Mouse (Mus musculus): ENCODE data around the gene Sall2. TPM values are rescaled to one million over a fixed set of nuclear protein-coding genes. Genes with fewer than 3 reads are reported as not detected.
"Not testable (repeated sequence)": the region's sequence is repeated elsewhere in the genome, so short reads cannot be mapped to it uniquely, and the experiment has no call there.

Gene Sall2
- total RNA-seq, 2 experiments from 2014 or later = 44.9 to 48.8 TPM

GRCm38 (mm10) chr14:52304644-52305271 is 23.8 kb downstream of the Sall2 start, which contains the start of gene Mettl3:
TSS of gene Mettl3 (minus strand) at chr14:52305128.
- DNase-seq (ENCODE audit: extremely low spot score in 1 of 2, low spot score in 1 of 2) = peak; percentile 76 to 83

GRCm38 (mm10) chr14:52303517-52303916 is 25.0 kb downstream of the Sall2 start:
- DNase-seq (ENCODE audit: extremely low spot score in 1 of 2, low spot score in 1 of 2) = not testable (repeated sequence)

GRCm38 (mm10) chr14:52295558-52296264 is 32.9 kb downstream of the Sall2 start:
- DNase-seq (ENCODE audit: extremely low spot score in 1 of 2, low spot score in 1 of 2) = no peak

GRCm38 (mm10) chr14:52284191-52284590 is 44.4 kb downstream of the Sall2 start:
- DNase-seq (ENCODE audit: extremely low spot score in 1 of 2, low spot score in 1 of 2) = no peak

- no peak for DNase-seq (ENCODE audit: extremely low spot score in 1 of 2, low spot score in 1 of 2)
Observed at GRCm38 (mm10) chr14:52283629-52284028, 44.9 kb downstream of the Sall2 start.

GRCm38 (mm10) chr14:52279747-52280120 is 48.8 kb downstream of the Sall2 start:
- no peak for DNase-seq (ENCODE audit: extremely low spot score in 1 of 2, low spot score in 1 of 2)

GRCm38 (mm10) chr14:52278932-52279746 is 49.4 kb downstream of the Sall2 start, which contains the start of the genes Tox4 and Rab2b:
TSS of gene Tox4 (plus strand) at chr14:52279146.
TSS of gene Rab2b (minus strand) at chr14:52279545.
- peak; percentile 98 for DNase-seq (ENCODE audit: extremely low spot score in 1 of 2, low spot score in 1 of 2)

GRCm38 (mm10) chr14:52277210-52277609 is 51.4 kb downstream of the Sall2 start:
- DNase-seq (ENCODE audit: extremely low spot score in 1 of 2, low spot score in 1 of 2) = no peak

- DNase-seq (ENCODE audit: extremely low spot score in 1 of 2, low spot score in 1 of 2) = no peak
Observed at GRCm38 (mm10) chr14:52272781-52273180, 55.8 kb downstream of the Sall2 start.

Other genes with a start within 250 kb of the Sall2 start
- 100 to 1,000 TPM; 253 to 273 TPM for gene Hnrnpc, start 224.7 kb downstream of the Sall2 start, total RNA-seq (2021)
- gene Rpgrip1, start 218.1 kb downstream of the Sall2 start, total RNA-seq (2021) = 1 to 10 TPM in 1 of 2 experiments, under 1 TPM in 1; 0.84 to 1.9 TPM
- gene Supt16, start 131.3 kb downstream of the Sall2 start, total RNA-seq (2021) = 10 to 100 TPM; 50.2 to 50.9 TPM
- 100 to 1,000 TPM; 104 to 123 TPM for gene Chd8, start 71.0 kb downstream of the Sall2 start, total RNA-seq (2021)
- 10 to 100 TPM; 57.1 to 57.5 TPM for gene Tox4, start 49.6 kb downstream of the Sall2 start, total RNA-seq (2021)
- 10 to 100 TPM; 36.0 to 38.2 TPM for gene Rab2b, start 49.2 kb downstream of the Sall2 start, total RNA-seq (2021)
- 10 to 100 TPM; 39.1 to 48.8 TPM for gene Mettl3, start 23.6 kb downstream of the Sall2 start, total RNA-seq (2021)
- gene Olfr1513, start 27.6 kb upstream of the Sall2 start, total RNA-seq (2021) = not detected
- not detected for gene Olfr1512, start 50.4 kb upstream of the Sall2 start, total RNA-seq (2021)
- gene Olfr1511, start 68.6 kb upstream of the Sall2 start, total RNA-seq (2021) = not detected
- gene Olfr1510, start 85.6 kb upstream of the Sall2 start, total RNA-seq (2021) = not detected
- gene Olfr1509, start 114.2 kb upstream of the Sall2 start, total RNA-seq (2021) = not detected
- gene Olfr1508, start 138.7 kb upstream of the Sall2 start, total RNA-seq (2021) = not detected
- not detected for gene Olfr1507, start 167.0 kb upstream of the Sall2 start, total RNA-seq (2021)